Mouse (Mus musculus) brain, embryonic 14.5 days (tissue): ENCODE measurements around the gene Clcn3. TPM values are rescaled to one million over a fixed set of nuclear protein-coding genes. Genes with fewer than 3 reads are reported as not detected.
A peak's percentile ranks its signal among the peaks of the same experiment; 100 is the strongest.
"Not testable (repeated sequence)": the region's sequence is repeated elsewhere in the genome, so short reads cannot be mapped to it uniquely, and the experiment has no call there.

Experiments used
- DNase-seq: peaks from one replicate; pipeline ENCODE4 v3.0.0-alpha.2; 2011; ENCODE audit warnings: low read depth
- CTCF ChIP-seq: fragments of 200-500 bp; IDR thresholded peaks from 2 replicates; pipeline ENCODE4 v1.5.1; 2012; ENCODE audit warnings: inconsistent platforms, mild to moderate bottlenecking, moderate library complexity, borderline replicate concordance; ENCODE audit not compliant: insufficient read depth, insufficient read length; ENCODE audit errors: extremely low read depth
- POLR2A ChIP-seq: fragments of 200-500 bp; IDR thresholded peaks from 2 replicates; pipeline ENCODE4 v1.6.1; 2012; ENCODE audit warnings: mild to moderate bottlenecking, inconsistent platforms, borderline replicate concordance; ENCODE audit not compliant: poor library complexity, insufficient read depth, insufficient read length, severe bottlenecking; ENCODE audit errors: extremely low read depth
- polyA plus RNA-seq: library from polyadenylated mRNA; depleted of rRNA; stranded (reverse); fragments of >200 nt; gene quantifications from 2 replicates; pipeline ENCODE4 v1.2.3, GENCODE M21; 2012; rRNA removed

Gene Clcn3
- polyA plus RNA-seq = 35.8 and 47.3 TPM in 2 replicates

GRCm38 (mm10) chr8:60982701-60983687, at the start of gene Clcn3:
Clcn3 (minus strand) TSS chr8:60983300.
- DNase-seq = peak; percentile 99
- TF ChIP-seq POLR2A (peak; percentile 59; the same call in 1 of the 2 replicates), CTCF (no peak)

- no peak for TF ChIP-seq POLR2A
- no peak for TF ChIP-seq CTCF
- no peak for DNase-seq
These were observed 13.4 kb upstream of the Clcn3 start for GRCm38 (mm10) chr8:60996468-60996867.

DNA sequence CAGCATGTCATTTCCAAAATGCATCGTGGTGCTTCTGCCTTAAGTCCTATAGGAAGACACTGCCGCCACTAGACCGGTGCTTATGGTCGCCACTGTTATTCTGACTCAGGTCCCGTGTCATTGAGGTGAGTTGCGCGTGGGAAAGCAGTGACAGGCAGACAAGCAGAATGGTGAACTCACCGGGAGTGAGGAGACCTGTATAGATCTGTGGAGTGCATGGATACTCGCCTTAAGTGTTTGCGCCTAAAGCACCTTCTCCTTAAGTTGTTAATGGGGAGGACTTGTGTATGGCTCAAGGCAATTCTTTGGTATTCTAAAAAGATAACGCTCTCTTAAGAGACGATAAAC, 10.5 kb upstream of the Clcn3 start:
- no peak for DNase-seq
- TF ChIP-seq CTCF = no peak
- TF ChIP-seq POLR2A = no peak

DNA sequence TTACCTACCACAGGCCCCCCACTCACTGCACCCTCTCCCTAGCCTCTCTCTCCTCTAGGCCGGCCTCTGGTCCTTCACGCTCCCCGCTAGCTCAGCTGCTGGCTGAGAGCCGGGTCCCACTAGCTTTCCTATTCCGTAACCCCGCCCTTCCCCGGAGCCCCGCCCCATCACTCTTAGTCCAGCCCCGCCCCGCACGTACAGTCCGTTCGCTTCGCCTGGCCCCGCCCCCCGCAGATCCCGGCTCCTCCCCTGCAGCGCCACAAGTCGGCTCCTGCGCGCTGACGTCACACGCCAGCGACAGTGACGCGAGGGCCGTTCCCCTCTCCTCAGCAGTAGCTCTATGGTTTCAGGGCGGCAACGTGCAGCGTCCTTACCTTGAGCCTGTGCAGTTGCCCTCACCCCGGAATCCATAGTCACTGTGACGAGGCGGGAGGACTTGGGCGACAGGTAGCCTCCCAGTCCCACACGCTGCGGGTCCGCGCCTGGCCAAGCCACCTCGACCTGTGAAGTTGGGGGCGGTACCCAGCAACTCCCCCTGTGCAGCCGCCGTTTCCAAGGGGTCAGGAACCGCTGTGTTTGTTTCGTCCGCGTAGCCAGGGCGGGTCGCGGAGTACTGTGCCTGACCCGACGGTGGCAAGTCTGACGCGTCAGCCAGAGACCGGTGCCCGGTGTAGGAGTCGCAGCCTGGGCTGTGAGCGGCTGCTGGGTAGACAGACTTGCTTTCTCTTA, 10.0 kb upstream of the Clcn3 start, which contains the start of gene Nek1:
TSS of gene Nek1 (plus strand) at position 286 of the 729 bp plus-strand sequence.
- peak; percentile 99 for DNase-seq
- TF ChIP-seq POLR2A (peak; percentile 56; the same call in 1 of the 2 replicates), CTCF (no peak)

GRCm38 (mm10) chr8:60992561-60992909, 9.4 kb upstream of the Clcn3 start:
- DNase-seq = no peak
- TF ChIP-seq POLR2A = no peak
- no peak for TF ChIP-seq CTCF

GRCm38 (mm10) chr8:60984260-60985010, 1.3 kb upstream of the Clcn3 start:
- not testable (repeated sequence) for DNase-seq

- TF ChIP-seq POLR2A = no peak
- peak; percentile 58; the same call in 1 of the 2 replicates for TF ChIP-seq CTCF
- DNase-seq = peak; percentile 86
These were observed 584 bp upstream of the Clcn3 start for GRCm38 (mm10) chr8:60983688-60984079.

DNA sequence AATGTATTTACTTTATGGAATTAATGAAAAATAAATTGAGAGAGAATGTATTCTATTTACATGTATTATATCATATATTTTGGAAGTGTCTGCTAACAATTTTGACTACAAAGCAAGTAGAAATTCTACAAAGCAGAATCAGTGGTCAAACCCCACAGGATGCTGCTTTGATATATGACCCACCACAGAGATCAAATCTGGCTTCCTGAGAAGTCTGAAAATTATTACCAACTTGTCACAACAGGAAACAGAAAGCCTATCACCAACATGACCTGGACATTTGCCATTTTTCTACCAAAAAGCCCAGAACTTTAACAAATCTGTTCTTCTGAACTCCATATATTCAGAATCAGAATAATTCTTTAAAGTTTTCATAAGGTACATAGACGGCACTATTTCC, 1.7 kb downstream of the Clcn3 start:
- no peak for DNase-seq
- TF ChIP-seq CTCF (no peak), POLR2A (no peak)

DNA sequence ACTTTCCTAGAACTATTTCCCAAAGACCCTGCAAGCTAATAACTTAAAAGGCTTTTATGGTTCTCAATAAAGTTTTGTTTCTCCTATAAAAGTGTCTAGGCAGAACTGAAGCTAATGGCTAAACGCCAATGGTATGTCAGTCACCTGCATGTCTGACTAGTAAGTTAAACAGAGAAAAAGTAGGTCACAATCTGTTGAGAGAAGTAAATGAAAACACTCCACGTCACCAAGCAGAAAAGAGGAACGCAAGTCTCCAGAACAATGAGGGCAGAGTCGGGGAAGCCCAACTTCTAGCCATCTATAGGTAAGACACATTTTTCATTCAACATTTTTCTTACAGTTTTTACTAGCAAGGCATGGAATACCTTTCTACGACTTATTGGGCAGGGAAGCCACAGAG, 4.6 kb downstream of the Clcn3 start:
- TF ChIP-seq POLR2A (no peak), CTCF (no peak)
- no peak for DNase-seq

- no peak for DNase-seq
- TF ChIP-seq CTCF = no peak
These were observed 6.3 kb downstream of the Clcn3 start for GRCm38 (mm10) chr8:60976818-60977217.

- no peak for TF ChIP-seq CTCF
- no peak for TF ChIP-seq POLR2A
- DNase-seq = no peak
These were observed 8.3 kb downstream of the Clcn3 start for GRCm38 (mm10) chr8:60974837-60975236.

DNA sequence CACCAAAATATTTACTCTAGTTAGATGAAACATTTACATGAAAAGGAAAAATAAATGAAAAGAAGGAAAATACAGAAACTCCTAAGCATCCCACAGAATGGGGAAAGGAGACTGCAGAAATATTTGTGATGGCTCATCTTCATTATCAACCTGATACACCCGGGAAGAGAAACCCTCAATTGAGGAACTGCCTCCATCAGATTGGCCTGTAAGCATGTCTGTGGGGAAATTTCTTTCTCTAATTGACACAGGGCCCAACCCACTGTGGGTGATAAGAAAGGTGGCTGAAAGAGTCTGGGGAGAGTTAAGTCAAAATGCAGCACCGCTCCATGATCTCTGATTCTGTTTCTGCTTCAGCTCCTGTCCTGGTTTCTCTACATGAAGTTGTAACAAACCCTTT, 9.7 kb downstream of the Clcn3 start:
- TF ChIP-seq CTCF = no peak
- TF ChIP-seq POLR2A = no peak
- no peak for DNase-seq

GRCm38 (mm10) chr8:60971808-60972207, 11.3 kb downstream of the Clcn3 start:
- DNase-seq = peak; percentile 65
- no peak for TF ChIP-seq POLR2A
- TF ChIP-seq CTCF = no peak
